Mouse (Mus musculus) heart, embryonic 15.5 days (tissue): ENCODE data around the gene Nacc2. TPM values are rescaled to one million over a fixed set of nuclear protein-coding genes. Genes with fewer than 3 reads are reported as not detected.

Source experiments
- ATAC-seq: fragments of 200-750 bp; cut with Nextera tagmentation; replicated peaks from 2 replicates; pipeline ENCODE4 v1.8.0; 2017; ENCODE audit warnings: low read depth, moderate TSS enrichment; ENCODE audit not compliant: insufficient number of reproducible peaks, insufficient read depth, low FRiP score
- H3K27ac ChIP-seq: fragments of 300-500 bp; sonication (generic); 2 replicates; pipeline ENCODE4 v1.5.1; 2015; ENCODE audit warnings: mild to moderate bottlenecking, inconsistent platforms
- H3K27me3 ChIP-seq: fragments of 300-500 bp; sonication (generic); 2 replicates; pipeline ENCODE4 v1.6.1; 2015; ENCODE audit warnings: inconsistent platforms
- H3K36me3 ChIP-seq: fragments of 300-500 bp; sonication (generic); 2 replicates; pipeline ENCODE4 v1.6.1; 2015; ENCODE audit warnings: mild to moderate bottlenecking, inconsistent platforms
- H3K4me1 ChIP-seq: fragments of 300-500 bp; sonication (generic); replicated peaks from 2 replicates; pipeline ENCODE4 v1.6.1; 2015; ENCODE audit warnings: inconsistent platforms
- H3K4me2 ChIP-seq: fragments of 300-500 bp; sonication (generic); 2 replicates; pipeline ENCODE4 v1.6.1; 2015; ENCODE audit warnings: inconsistent platforms, mild to moderate bottlenecking, moderate library complexity
- H3K4me3 ChIP-seq: fragments of 300-500 bp; sonication (generic); 2 replicates; pipeline ENCODE4 v1.5.1; 2015; ENCODE audit warnings: mild to moderate bottlenecking, inconsistent platforms
- H3K9ac ChIP-seq: fragments of 300-500 bp; sonication (generic); 2 replicates; pipeline ENCODE4 v1.6.1; 2015; ENCODE audit warnings: mild to moderate bottlenecking, inconsistent platforms
- H3K9me3 ChIP-seq: fragments of 300-500 bp; sonication (generic); replicated peaks from 2 replicates; pipeline ENCODE4 v1.6.1; 2016; ENCODE audit warnings: inconsistent platforms
- WGBS: fragments of 180-500 bp; shearing (Covaris S2); methylation state at CpG from one replicate; pipeline ENCODE4 v1.1.7; 2015; ENCODE audit warnings: mixed read lengths; 5-methylcytosine and 5-hydroxymethylcytosine counted together
- polyA plus RNA-seq: library from polyadenylated mRNA; unstranded; fragments of >200 nt; fragmentation: Nextera tagmentation; extraction: Ambion mirVana; gene quantifications from 2 replicates; pipeline ENCODE4 v1.2.1, GENCODE M21; 2015

The Nacc2 gene
- polyA plus RNA-seq, 1 experiment from 2014 or later = 5.2 TPM

DNA sequence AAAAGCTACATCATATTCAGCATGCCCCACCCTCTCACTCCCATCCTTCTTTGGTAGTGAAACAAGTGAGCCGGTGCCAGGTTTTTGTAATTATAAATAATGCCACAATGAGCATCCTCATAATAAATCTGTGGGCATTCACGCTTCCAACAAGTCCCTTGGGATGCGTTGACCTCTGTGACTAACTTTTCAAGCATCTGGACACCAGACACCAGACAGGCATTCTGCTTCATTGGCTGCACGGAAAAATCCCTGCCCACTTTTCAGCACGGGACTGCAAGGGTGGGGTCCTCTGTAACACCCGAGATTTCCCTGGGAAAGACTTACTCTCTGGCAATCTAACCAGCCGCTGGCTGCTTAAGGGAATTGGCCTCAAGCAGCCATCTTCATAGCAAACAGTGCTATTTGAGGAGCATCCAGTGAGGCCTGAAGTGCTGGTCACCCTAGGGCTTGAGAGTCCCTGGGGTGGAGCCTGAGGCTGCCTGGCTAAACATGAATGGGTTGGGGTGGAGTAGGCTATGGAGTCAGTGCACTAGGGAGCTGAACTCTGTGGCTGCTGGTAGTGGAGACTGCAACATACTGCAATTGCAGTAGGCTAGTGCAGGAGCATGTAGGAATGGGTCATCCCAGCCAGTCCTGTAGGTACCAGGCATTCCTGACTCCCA is 24.8 kb upstream of the Nacc2 start:
- no peak for ATAC-seq
- no peak overlapping the region for H3K9ac ChIP-seq
- WGBS = 51% methylated on average over 7 of the region's 7 CpGs
- no peaks in the 10 kb centered on the region for H3K27me3 ChIP-seq
- H3K4me2 ChIP-seq = no peak overlapping the region
- no peaks in the 10 kb centered on the region for H3K9me3 ChIP-seq
- H3K4me3 ChIP-seq = no peak overlapping the region
- H3K4me1 ChIP-seq = peaks cover 6% of the 10 kb centered on the region
- H3K36me3 ChIP-seq = no peaks in the 10 kb centered on the region
- H3K27ac ChIP-seq = no peak overlapping the region

DNA sequence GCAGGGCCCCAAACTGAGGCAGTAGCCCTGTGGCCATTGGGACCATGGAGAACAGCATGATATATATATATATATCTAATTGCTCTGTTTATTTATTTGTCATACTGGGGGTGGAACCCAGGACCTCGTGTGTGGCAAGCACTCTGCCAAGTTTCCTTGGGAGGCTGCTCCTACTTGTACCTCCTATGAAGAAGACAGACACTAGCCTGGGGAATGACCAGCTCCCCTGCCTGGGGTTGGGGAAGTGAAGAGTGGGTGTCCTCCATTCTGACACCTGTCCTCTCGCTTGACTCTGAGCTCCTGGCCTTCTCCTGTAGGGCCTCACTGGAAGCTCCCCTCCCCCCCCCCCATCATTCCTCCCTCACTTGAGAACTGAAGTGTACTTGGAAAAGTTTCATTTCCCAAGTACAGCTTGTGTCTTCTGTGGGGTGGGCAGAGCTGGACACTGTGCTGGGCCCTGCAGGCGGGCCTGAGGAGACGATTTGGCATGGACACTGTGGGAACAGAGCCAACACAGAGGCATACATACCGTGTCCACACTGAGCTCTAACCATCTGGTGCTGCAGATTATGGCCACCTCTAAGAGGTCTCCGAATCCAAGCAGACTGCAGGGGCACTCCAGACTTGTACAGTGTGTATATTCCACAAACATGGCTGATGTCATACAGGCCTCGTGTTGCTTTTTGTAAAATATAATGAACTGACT is 23.5 kb upstream of the Nacc2 start:
- H3K4me3 ChIP-seq = no peak overlapping the region
- no peaks in the 10 kb centered on the region for H3K9me3 ChIP-seq
- H3K36me3 ChIP-seq = no peaks in the 10 kb centered on the region
- H3K27ac ChIP-seq = no peak overlapping the region
- H3K4me1 ChIP-seq = peaks cover 10% of the 10 kb centered on the region
- ATAC-seq = no peak; the same call in 1 of the 2 replicates
- no peak overlapping the region for H3K4me2 ChIP-seq
- H3K27me3 ChIP-seq = no peaks in the 10 kb centered on the region
- H3K9ac ChIP-seq = no peak overlapping the region
- 43% methylated on average over 7 of the region's 7 CpGs for WGBS

DNA sequence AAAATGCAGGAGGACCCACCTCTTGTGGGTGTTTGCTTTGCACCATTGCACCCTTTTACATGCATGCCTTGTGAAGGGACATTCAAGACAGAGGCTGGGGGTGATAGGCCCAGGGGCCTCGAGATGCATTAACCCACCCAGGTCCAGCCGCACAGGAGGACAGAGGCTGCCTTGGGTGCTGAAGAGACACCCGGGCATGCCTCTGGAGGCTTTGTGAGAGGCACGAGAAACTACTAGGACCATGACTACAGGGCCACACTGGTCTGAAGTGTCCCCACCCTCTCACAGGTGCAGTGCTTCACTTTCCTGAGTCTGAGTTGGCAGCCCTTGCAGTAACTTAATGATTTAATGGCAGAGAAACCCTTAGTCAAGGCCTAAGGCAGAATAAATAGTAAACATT is 22.1 kb upstream of the Nacc2 start:
- ATAC-seq = no peak
- no peak overlapping the region for H3K9ac ChIP-seq
- H3K4me1 ChIP-seq = peaks cover 17% of the 10 kb centered on the region
- H3K36me3 ChIP-seq = no peaks in the 10 kb centered on the region
- no peak overlapping the region for H3K4me3 ChIP-seq
- no peak overlapping the region for H3K4me2 ChIP-seq
- 85% methylated on average over 4 of the region's 4 CpGs for WGBS
- H3K9me3 ChIP-seq = no peaks in the 10 kb centered on the region
- H3K27ac ChIP-seq = no peak overlapping the region
- no peaks in the 10 kb centered on the region for H3K27me3 ChIP-seq

DNA sequence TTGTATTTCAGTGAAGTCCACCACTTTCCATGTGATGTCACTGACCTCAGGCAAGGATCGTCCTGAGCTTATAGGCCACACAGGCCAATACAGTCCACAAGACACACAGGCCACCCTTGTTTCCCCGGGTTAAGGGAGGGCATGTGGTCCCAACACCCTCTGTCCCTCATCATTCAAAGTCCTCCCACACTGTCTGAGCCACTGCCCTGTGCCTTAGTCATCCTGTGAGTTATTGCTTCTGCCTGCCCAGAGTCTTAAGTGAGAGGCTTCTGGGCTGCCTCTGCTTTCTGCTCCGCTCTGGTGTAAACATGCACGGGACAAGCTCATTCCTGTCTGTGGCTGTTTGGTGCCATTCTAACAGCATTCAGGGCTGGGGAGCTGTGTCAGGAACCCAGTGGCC is 21.3 kb upstream of the Nacc2 start:
- WGBS = 77% methylated on average over 4 of the region's 4 CpGs
- no peaks in the 10 kb centered on the region for H3K9me3 ChIP-seq
- H3K27ac ChIP-seq = no peak overlapping the region
- no peak overlapping the region for H3K4me2 ChIP-seq
- H3K36me3 ChIP-seq = no peaks in the 10 kb centered on the region
- H3K4me1 ChIP-seq = peaks cover 18% of the 10 kb centered on the region
- H3K4me3 ChIP-seq = no peak overlapping the region
- H3K27me3 ChIP-seq = no peaks in the 10 kb centered on the region
- no peak overlapping the region for H3K9ac ChIP-seq
- no peak for ATAC-seq

DNA sequence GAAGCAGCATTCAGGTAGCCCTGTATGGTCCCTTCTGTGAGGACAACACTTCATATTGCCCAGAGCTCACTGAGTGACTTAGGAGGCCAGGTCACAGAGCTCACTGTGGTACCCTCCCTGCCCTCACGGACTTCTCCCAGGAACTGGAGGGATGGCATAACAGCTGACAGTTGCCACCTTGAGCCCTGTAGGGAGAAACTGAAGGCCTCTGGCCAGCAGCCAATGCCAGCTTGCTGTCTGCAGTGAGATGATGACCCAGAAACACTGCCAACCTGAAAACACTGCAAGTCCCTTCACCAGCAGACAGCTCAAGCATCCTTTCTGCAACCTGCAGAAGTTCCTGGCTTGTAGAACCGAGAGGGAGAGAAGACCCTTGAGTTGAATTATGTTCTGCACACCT is 20.5 kb upstream of the Nacc2 start:
- H3K4me2 ChIP-seq = no peak overlapping the region
- 59% methylated on average over 2 of the region's 2 CpGs for WGBS
- H3K9me3 ChIP-seq = no peaks in the 10 kb centered on the region
- H3K27me3 ChIP-seq = no peaks in the 10 kb centered on the region
- H3K9ac ChIP-seq = no peak overlapping the region; the same call in 1 of the 2 replicates
- H3K36me3 ChIP-seq = no peaks in the 10 kb centered on the region
- H3K27ac ChIP-seq = no peak overlapping the region
- no peak for ATAC-seq
- H3K4me3 ChIP-seq = no peak overlapping the region
- H3K4me1 ChIP-seq = peaks cover 26% of the 10 kb centered on the region

DNA sequence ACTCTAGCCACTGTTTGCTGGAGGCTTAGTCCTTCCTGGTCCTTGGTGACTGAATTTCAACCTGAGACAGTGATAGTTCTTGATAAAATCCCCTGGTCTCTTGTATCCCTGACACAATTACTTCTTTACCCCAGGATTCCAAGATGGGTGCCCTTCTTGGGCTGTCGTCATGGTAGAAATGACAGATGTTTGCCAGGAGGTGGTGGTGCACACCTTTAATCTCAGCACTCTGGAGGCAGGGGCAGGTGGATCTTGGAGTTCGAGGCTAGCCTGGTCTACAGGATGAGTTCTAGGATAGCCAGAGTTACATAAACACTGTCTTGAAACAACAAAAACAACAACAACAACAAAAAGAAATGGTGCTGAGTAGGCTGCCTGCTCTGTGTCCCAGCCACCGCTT is 20.0 kb upstream of the Nacc2 start:
- Histone ChIP-seq H3K4me1 (peaks cover 32% of the 10 kb centered on the region), H3K27me3 (no peaks in the 10 kb centered on the region), H3K27ac (no peak overlapping the region), H3K9me3 (no peaks in the 10 kb centered on the region), H3K4me2 (no peak overlapping the region), H3K36me3 (no peaks in the 10 kb centered on the region), H3K4me3 (no peak overlapping the region), H3K9ac (no peak overlapping the region)
- ATAC-seq = no peak
- 86% methylated on average over 3 of the region's 3 CpGs for WGBS

DNA sequence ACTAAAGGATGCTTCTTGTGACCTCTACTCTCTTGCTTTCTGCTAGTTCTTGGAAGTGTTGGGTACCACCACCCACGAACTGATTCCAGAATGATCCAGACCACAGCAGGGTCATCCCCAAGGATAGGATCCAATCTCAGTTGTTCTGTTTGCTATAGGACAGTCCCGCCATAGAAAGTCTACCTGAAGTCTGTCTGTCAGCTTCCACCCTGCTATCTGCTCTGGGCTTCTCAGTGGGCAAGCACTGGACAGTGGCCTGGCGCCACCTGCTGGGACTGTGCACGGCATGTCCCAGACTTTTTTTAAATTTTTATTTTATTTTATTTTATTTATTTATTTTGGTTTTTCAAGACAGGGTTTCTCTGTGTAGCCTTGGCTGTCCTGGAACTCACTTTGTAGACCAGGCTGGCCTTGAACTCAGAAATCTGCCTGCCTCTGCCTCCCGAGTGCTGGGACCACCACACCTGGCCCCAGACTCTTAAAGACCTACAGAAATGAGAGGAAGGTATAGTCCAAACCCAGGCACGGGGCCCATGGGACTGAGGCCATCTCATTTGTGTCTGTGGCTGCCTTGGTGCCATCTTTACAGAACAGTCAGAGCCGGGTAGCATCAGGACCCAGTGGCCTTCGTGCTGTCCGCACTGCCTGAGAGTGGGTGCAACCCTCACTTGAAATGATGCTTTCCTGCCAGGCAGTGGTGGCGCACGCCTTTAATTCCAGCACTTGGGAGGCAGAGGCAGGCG is 19.0 kb upstream of the Nacc2 start:
- Histone ChIP-seq H3K4me2 (no peak overlapping the region), H3K9me3 (no peaks in the 10 kb centered on the region)
- no peak for ATAC-seq

DNA sequence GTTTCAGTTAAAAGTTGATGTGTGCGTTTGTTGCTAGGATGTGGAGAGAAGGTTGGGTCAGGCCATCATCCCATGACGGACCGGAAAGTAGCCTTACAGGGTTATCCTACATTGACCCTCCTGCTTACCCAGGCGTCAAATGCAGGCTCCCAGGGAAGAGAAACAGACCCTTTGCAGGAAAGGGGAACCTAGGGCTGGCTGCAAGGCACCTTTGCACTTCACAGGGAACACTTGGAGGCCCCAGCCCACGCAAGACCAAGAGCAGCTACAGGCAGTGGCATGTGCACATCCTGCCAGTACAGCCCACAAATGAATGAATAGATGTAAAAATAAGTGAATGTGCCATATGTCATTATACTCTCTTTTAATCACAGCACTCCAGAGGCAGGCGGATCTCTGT is 17.9 kb upstream of the Nacc2 start:
- H3K4me2 ChIP-seq = peak overlapping the region; percentile 89
- no peaks in the 10 kb centered on the region for H3K27me3 ChIP-seq
- H3K27ac ChIP-seq = peak overlapping the region; percentile 97
- whole genome bisulfite sequencing = 14% methylated on average over 6 of the region's 6 CpGs
- ATAC-seq = no peak
- H3K36me3 ChIP-seq = 0 out of 2 replicates have a peak, but pooled peaks cover 4% of the 10 kb centered on the region
- H3K9ac ChIP-seq = peak overlapping the region; percentile 83
- no peaks in the 10 kb centered on the region for H3K9me3 ChIP-seq
- peaks cover 29% of the 10 kb centered on the region for H3K4me1 ChIP-seq
- peak overlapping the region; percentile 89 for H3K4me3 ChIP-seq

More for the DNA sequence above, 19.0 kb upstream of the Nacc2 start:
- Histone ChIP-seq H3K4me1 (peaks cover 35% of the 10 kb centered on the region), H3K4me3 (no peak overlapping the region), H3K27ac (no peak overlapping the region), H3K9ac (no peak overlapping the region), H3K27me3 (no peaks in the 10 kb centered on the region), H3K36me3 (0 out of 2 replicates have a peak, but pooled peaks cover 4% of the 10 kb centered on the region)
- 61% methylated on average over 12 of the region's 12 CpGs for WGBS

DNA sequence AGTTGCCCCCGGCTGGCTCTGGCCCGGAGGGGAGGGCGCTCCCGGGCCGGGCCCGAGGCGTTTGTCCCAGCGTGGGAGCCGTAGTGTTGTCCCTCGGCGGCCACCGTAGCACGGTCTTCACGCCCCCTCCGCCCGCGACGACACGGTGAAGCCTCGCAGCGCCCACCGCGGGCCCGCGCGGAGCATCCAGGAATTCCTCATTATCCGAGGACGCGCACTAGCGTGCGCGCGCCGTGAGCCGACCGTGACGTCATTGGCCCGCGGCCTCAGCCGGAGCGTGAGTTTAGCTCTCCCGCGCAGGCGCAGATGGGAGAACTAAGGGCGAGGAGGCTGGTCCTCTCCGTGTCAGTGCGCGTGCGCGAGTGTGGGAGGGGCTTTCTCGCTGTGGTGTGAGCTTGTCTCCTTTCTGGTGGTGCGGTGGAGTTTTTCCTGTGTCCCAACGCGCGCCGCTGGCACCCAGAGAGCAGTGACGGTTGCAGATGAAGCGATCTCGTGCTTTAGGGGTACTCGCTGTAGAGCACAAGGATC is 17.3 kb upstream of the Nacc2 start:
- Histone ChIP-seq H3K4me2 (peak overlapping the region; percentile 89), H3K4me3 (peak overlapping the region; percentile 89), H3K36me3 (0 out of 2 replicates have a peak, but pooled peaks cover 8% of the 10 kb centered on the region), H3K9ac (peak overlapping the region; percentile 83), H3K4me1 (peaks cover 29% of the 10 kb centered on the region), H3K27me3 (no peaks in the 10 kb centered on the region), H3K27ac (peak overlapping the region; percentile 97), H3K9me3 (no peaks in the 10 kb centered on the region)
- under 1% methylated on average over 59 of the region's 60 CpGs for WGBS
- peak; percentile 88 for ATAC-seq

DNA sequence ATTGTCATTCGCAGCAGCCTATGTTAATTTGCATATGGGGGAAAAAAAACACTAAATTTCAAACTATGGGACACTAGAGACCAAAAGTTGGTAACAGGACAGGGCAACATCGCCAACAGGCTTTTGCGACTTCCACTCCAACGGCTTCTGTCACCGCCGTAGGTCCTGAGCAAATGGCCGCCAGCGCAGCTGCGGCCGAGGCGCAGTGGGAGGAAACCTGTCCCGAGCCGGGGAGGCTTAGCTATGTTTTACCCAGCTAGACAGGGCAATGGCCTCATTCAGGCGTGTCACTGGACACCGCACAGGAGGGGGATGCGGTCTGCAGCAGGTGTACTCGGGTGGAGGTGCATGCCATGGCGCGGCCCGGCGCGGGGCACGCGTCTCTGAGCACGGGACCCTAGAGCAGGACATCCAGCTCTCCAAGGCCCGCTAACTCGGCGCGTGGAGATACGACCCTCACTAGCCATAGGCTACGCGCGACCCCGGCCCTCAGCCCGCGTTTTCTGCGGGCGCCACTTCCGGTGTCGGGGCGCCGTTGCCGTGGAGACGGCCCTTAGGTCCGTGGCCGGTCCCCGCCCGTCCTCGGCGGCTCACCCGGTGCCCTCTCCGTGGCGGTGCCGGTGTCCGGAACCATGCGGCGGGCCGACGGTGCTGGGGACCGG is 16.7 kb upstream of the Nacc2 start:
- Histone ChIP-seq H3K4me2 (peak overlapping the region; percentile 89), H3K4me3 (peak overlapping the region; percentile 89), H3K27ac (peak overlapping the region; percentile 97), H3K4me1 (peaks cover 29% of the 10 kb centered on the region), H3K36me3 (0 out of 2 replicates have a peak, but pooled peaks cover 9% of the 10 kb centered on the region), H3K9me3 (no peaks in the 10 kb centered on the region), H3K27me3 (no peaks in the 10 kb centered on the region), H3K9ac (peak overlapping the region; percentile 83)
- ATAC-seq = peak; percentile 67
- under 1% methylated on average over 60 of the region's 60 CpGs for WGBS
